Comparison of ENCODE assay signal across 8 mouse cellular contexts in the genomic region with DNA sequence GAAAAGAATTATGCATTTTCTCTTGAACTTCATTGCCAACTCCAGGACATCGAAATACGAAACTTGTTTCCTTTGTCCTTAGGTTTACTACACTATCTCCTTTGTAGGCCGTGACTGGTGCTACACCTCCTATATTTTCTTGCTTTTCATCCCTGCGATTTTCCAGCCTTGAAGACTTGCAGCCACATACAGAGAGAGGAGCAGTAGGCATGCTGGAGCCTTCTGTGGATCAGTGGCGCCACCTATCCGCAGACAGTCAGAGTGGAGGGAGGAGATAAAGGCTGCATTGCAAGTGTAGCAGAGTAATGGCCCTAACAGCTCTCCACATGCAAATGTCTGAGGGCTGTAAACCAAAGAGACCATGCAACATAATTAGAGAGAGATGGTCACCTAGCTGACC.
DNase-seq lines count a peak whose midpoint lies in the region; ATAC-seq and TF ChIP-seq lines count a peak whose summit lies in the region.
"Had no signal": no experiment of that assay in that cellular context is flagged by ENCODE, and none has a peak within 500 bp of the region (broad histone marks: within the 10 kb centered on the region; RNA-seq: fewer than 3 reads in every experiment).

No protein-coding gene starts in this region.

- ATAC-seq in intestine, postnatal 0 days, result no peak
- no peak for ATAC-seq in intestine, embryonic 15.5 days

- H3K4me2 ChIP-seq in intestine, postnatal 0 days (replicated peaks; ENCODE audit: low read depth), result no peak overlapping the region
- no peak overlapping the region for H3K4me2 ChIP-seq in intestine, embryonic 15.5 days (replicated peaks)
- H3K4me2 ChIP-seq: neural tube, embryonic 12.5 days had no signal

- no peaks in the 10 kb centered on the region for H3K4me1 ChIP-seq in intestine, postnatal 0 days (replicated peaks; ENCODE audit: control insufficient read depth, insufficient read depth, low read length)
- H3K4me1 ChIP-seq in intestine, embryonic 15.5 days (replicated peaks), result peaks cover 10% of the 10 kb centered on the region; the same call in 1 of the 2 replicates
- H3K4me1 ChIP-seq in small intestine, adult 2 months (ENCODE audit: control insufficient read depth, insufficient read depth, insufficient read length, low read length), result peaks cover 8% of the 10 kb centered on the region; the same call in 1 of the 2 replicates
- H3K4me1 ChIP-seq: neural tube, embryonic 12.5 days had no signal

- no peak overlapping the region for H3K9ac ChIP-seq in intestine, postnatal 0 days (ENCODE audit: low read depth, low read length)
- H3K9ac ChIP-seq in intestine, embryonic 15.5 days, result no peak overlapping the region
- H3K9ac ChIP-seq: neural tube, embryonic 12.5 days had no signal

- no peak overlapping the region for H3K27ac ChIP-seq in intestine, postnatal 0 days (ENCODE audit: low read depth, low read length)
- H3K27ac ChIP-seq in intestine, embryonic 15.5 days, result no peak overlapping the region
- H3K27ac ChIP-seq in small intestine, adult 2 months (ENCODE audit: insufficient read depth, low read depth, low read length), result no peak overlapping the region
- H3K27ac ChIP-seq: neural tube, embryonic 12.5 days had no signal

- H3K9me3 ChIP-seq in intestine, postnatal 0 days (ENCODE audit: control insufficient read depth), result no peaks in the 10 kb centered on the region
- H3K9me3 ChIP-seq in intestine, embryonic 15.5 days, result no peaks in the 10 kb centered on the region
- H3K9me3 ChIP-seq: neural tube, embryonic 12.5 days had no signal

- H3K27me3 ChIP-seq in intestine, postnatal 0 days (replicated peaks; ENCODE audit: control insufficient read depth, insufficient read depth, low read length), result no peaks in the 10 kb centered on the region
- no peaks in the 10 kb centered on the region for H3K27me3 ChIP-seq in intestine, embryonic 15.5 days (replicated peaks)
- no peaks in the 10 kb centered on the region for H3K27me3 ChIP-seq in small intestine, adult 2 months (ENCODE audit: control insufficient read depth, insufficient read depth, low read length)
- H3K27me3 ChIP-seq: neural tube, embryonic 12.5 days had no signal

- peak; percentile 27 for DNase-seq in ovary, postnatal 36 days (ENCODE audit: low spot score)
- DNase-seq in ovary, adult 18-20 months (ENCODE audit: low spot score), result no peak
- DNase-seq in brain, embryonic 14.5 days (ENCODE audit: low read depth), result no peak
- DNase-seq in cerebellum, postnatal 36 days, result no peak

- TF ChIP-seq CTCF in intestine, postnatal 0 days (IDR thresholded peaks at IDR 0.05; ENCODE audit: low read depth), result peak; percentile 76
- TF ChIP-seq CTCF in brain, embryonic 14.5 days (IDR thresholded peaks at IDR 0.05; ENCODE audit: borderline replicate concordance, extremely low read depth, insufficient read depth, insufficient read length), result peak; percentile 49; the same call in 1 of the 2 replicates
- TF ChIP-seq CTCF in small intestine, adult 2 months (IDR thresholded peaks at IDR 0.05; ENCODE audit: extremely low read depth, insufficient read length, insufficient replicate concordance, low read depth, low read length), result peak; percentile 33; the same call in 1 of the 2 replicates

- WGBS in intestine, postnatal 0 days, result 77% methylated on average over 6 of the region's 6 CpGs
- WGBS in intestine, embryonic 15.5 days, result 72% methylated on average over 6 of the region's 6 CpGs
- 82% methylated on average over 6 of the region's 6 CpGs for WGBS in small intestine, adult 2 months

- no peaks in the 10 kb centered on the region for H3K36me3 ChIP-seq in intestine, postnatal 0 days (ENCODE audit: control insufficient read depth, insufficient read depth)
- H3K36me3 ChIP-seq in intestine, embryonic 15.5 days, result no peaks in the 10 kb centered on the region
- H3K36me3 ChIP-seq in small intestine, adult 2 months (ENCODE audit: control insufficient read depth, insufficient read depth, low read length), result no peaks in the 10 kb centered on the region
- H3K36me3 ChIP-seq: neural tube, embryonic 12.5 days had no signal

- no peak overlapping the region for H3K4me3 ChIP-seq in intestine, postnatal 0 days (ENCODE audit: low read depth, low read length)
- H3K4me3 ChIP-seq in intestine, embryonic 15.5 days (replicated peaks), result no peak overlapping the region
- H3K4me3 ChIP-seq in small intestine, adult 2 months (ENCODE audit: low read depth, low read length), result no peak overlapping the region
- H3K4me3 ChIP-seq: neural tube, embryonic 12.5 days had no signal

- no peak for TF ChIP-seq POLR2A in brain, embryonic 14.5 days (IDR thresholded peaks at IDR 0.05; ENCODE audit: borderline replicate concordance, extremely low read depth, insufficient read depth, insufficient read length, poor library complexity, severe bottlenecking)
- no peak for TF ChIP-seq POLR2A in small intestine, adult 2 months (IDR thresholded peaks at IDR 0.05; ENCODE audit: low read depth, low read length)
